Mouse (Mus musculus) heart, embryonic 12.5 days (tissue): Measurements from ENCODE around the gene Dmtf1. TPM values are rescaled to one million over a fixed set of nuclear protein-coding genes. Genes with fewer than 3 reads are reported as not detected.

Experiments
- ATAC-seq: fragments of 200-750 bp; cut with Nextera tagmentation; 2 replicates; pipeline ENCODE4 v1.8.0; 2017; ENCODE audit warnings: moderate TSS enrichment, moderate library complexity; ENCODE audit not compliant: insufficient number of reproducible peaks, low FRiP score
- H3K27ac ChIP-seq: fragments of 300-500 bp; sonication (generic); 2 replicates; pipeline ENCODE4 v1.5.1; 2016; ENCODE audit warnings: mild to moderate bottlenecking, moderate library complexity; ENCODE audit not compliant: poor library complexity, severe bottlenecking
- H3K27me3 ChIP-seq: fragments of 300-500 bp; sonication (generic); replicated peaks from 2 replicates; pipeline ENCODE4 v1.6.1; 2016; ENCODE audit warnings: mild to moderate bottlenecking, moderate library complexity
- H3K36me3 ChIP-seq: fragments of 300-500 bp; sonication (generic); 2 replicates; pipeline ENCODE4 v1.6.1; 2016; ENCODE audit warnings: mild to moderate bottlenecking, moderate library complexity
- H3K4me1 ChIP-seq: fragments of 300-500 bp; sonication (generic); replicated peaks from 2 replicates; pipeline ENCODE4 v1.6.1; 2016; ENCODE audit warnings: mild to moderate bottlenecking
- H3K4me2 ChIP-seq: fragments of 300-500 bp; sonication (generic); 2 replicates; pipeline ENCODE4 v1.6.1; 2016; ENCODE audit warnings: mild to moderate bottlenecking, moderate library complexity
- H3K4me3 ChIP-seq: fragments of 300-500 bp; sonication (generic); 2 replicates; pipeline ENCODE4 v1.5.1; 2016; ENCODE audit warnings: mild to moderate bottlenecking
- H3K9ac ChIP-seq: fragments of 300-500 bp; sonication (generic); 2 replicates; pipeline ENCODE4 v1.6.1; 2016; ENCODE audit warnings: mild to moderate bottlenecking, moderate library complexity
- H3K9me3 ChIP-seq: fragments of 300-500 bp; sonication (generic); replicated peaks from 2 replicates; pipeline ENCODE4 v1.6.1; 2016; ENCODE audit warnings: mild to moderate bottlenecking, moderate library complexity
- WGBS: fragments of 180-500 bp; shearing (Covaris S2); methylation state at CpG from one replicate; pipeline ENCODE4 v1.1.7; 2016; 5-methylcytosine and 5-hydroxymethylcytosine counted together
- polyA plus RNA-seq: library from polyadenylated mRNA; unstranded; fragments of >200 nt; fragmentation: Nextera tagmentation; extraction: Ambion mirVana; gene quantifications from 2 replicates; pipeline ENCODE4 v1.2.1, GENCODE M21; 2016

Dmtf1 gene
- polyA plus RNA-seq, 1 experiment from 2014 or later = 37.6 TPM

GRCm38 (mm10) chr5:9079773-9080501 lies 81.6 kb downstream of the Dmtf1 start:
- no peak for ATAC-seq
- H3K27me3 ChIP-seq = no peaks in the 10 kb centered on the region
- H3K4me2 ChIP-seq = no peak overlapping the region
- no peaks in the 10 kb centered on the region for H3K36me3 ChIP-seq
- no peaks in the 10 kb centered on the region for H3K4me1 ChIP-seq
- H3K4me3 ChIP-seq = no peak overlapping the region
- H3K9ac ChIP-seq = no peak overlapping the region
- 0 out of 2 replicates have a peak, but pooled peaks cover 3% of the 10 kb centered on the region for H3K9me3 ChIP-seq
- H3K27ac ChIP-seq = no peak overlapping the region

- Histone ChIP-seq H3K9ac (no peak overlapping the region), H3K27ac (no peak overlapping the region), H3K36me3 (no peaks in the 10 kb centered on the region), H3K4me1 (no peaks in the 10 kb centered on the region), H3K4me2 (no peak overlapping the region), H3K9me3 (no peaks in the 10 kb centered on the region), H3K4me3 (no peak overlapping the region), H3K27me3 (no peaks in the 10 kb centered on the region)
- no peak for ATAC-seq
- WGBS = 56% methylated on average over 5 of the region's 5 CpGs
Observed at GRCm38 (mm10) chr5:9073177-9073854, 88.3 kb downstream of the Dmtf1 start.

GRCm38 (mm10) chr5:9071360-9071759 lies 90.2 kb downstream of the Dmtf1 start:
- H3K4me3 ChIP-seq = no peak overlapping the region
- H3K36me3 ChIP-seq = no peaks in the 10 kb centered on the region
- 87% methylated on average over 3 of the region's 3 CpGs for WGBS
- H3K27ac ChIP-seq = no peak overlapping the region
- H3K4me2 ChIP-seq = no peak overlapping the region
- H3K9ac ChIP-seq = no peak overlapping the region
- H3K4me1 ChIP-seq = no peaks in the 10 kb centered on the region
- H3K9me3 ChIP-seq = no peaks in the 10 kb centered on the region
- no peak for ATAC-seq
- no peaks in the 10 kb centered on the region for H3K27me3 ChIP-seq

- Histone ChIP-seq H3K36me3 (no peaks in the 10 kb centered on the region), H3K4me3 (no peak overlapping the region), H3K27me3 (no peaks in the 10 kb centered on the region), H3K27ac (no peak overlapping the region), H3K9ac (no peak overlapping the region), H3K4me2 (no peak overlapping the region), H3K9me3 (no peaks in the 10 kb centered on the region), H3K4me1 (no peaks in the 10 kb centered on the region)
- ATAC-seq = no peak
- 56% methylated on average over 6 of the region's 6 CpGs for WGBS
Observed at GRCm38 (mm10) chr5:9069599-9070209, 91.9 kb downstream of the Dmtf1 start.

GRCm38 (mm10) chr5:9068886-9069285 lies 92.7 kb downstream of the Dmtf1 start:
- no peaks in the 10 kb centered on the region for H3K9me3 ChIP-seq
- H3K4me1 ChIP-seq = no peaks in the 10 kb centered on the region
- H3K4me3 ChIP-seq = no peak overlapping the region
- H3K4me2 ChIP-seq = no peak overlapping the region
- no peak overlapping the region for H3K9ac ChIP-seq
- no peak for ATAC-seq
- H3K27me3 ChIP-seq = no peaks in the 10 kb centered on the region
- WGBS = 56% methylated on average over 2 of the region's 2 CpGs
- H3K36me3 ChIP-seq = no peaks in the 10 kb centered on the region
- H3K27ac ChIP-seq = no peak overlapping the region

Other genes starting within 250 kb of the Dmtf1 start
- 36.7 and 37.5 TPM in 2 replicates for gene Crot, start 164.5 kb downstream of the Dmtf1 start, polyA plus RNA-seq
- 11.7 and 11.8 TPM in 2 replicates for gene Tmem243, start 61.1 kb downstream of the Dmtf1 start, polyA plus RNA-seq
- gene 9330182L06Rik, start 104.3 kb upstream of the Dmtf1 start, polyA plus RNA-seq = 2.5 and 2.6 TPM in 2 replicates